Mouse (Mus musculus): ENCODE measurements around the gene Tecr.

GRCm38 (mm10) chr8:83593325-83594166 lies 14.2 kb downstream of the Tecr start:
- TF ChIP-seq CTCF (IDR thresholded peaks at IDR 0.05; ENCODE audit: insufficient read depth, low read depth, low read length) (no peak), POLR2A (IDR thresholded peaks at IDR 0.05; ENCODE audit: insufficient read depth, low read depth, low read length) (no peak)

All from olfactory bulb, adult 2 months (tissue).